Mouse (Mus musculus) forebrain, embryonic 11.5 days (tissue): ENCODE results near the gene Tfe3. TPM values are rescaled to one million over a fixed set of nuclear protein-coding genes. Genes with fewer than 3 reads are reported as not detected.

Experiments used
- ATAC-seq: fragments of 200-750 bp; cut with Nextera tagmentation; replicated peaks from 2 replicates; pipeline ENCODE4 v1.8.0; 2017; ENCODE audit warnings: moderate TSS enrichment; ENCODE audit not compliant: low FRiP score
- DNase-seq: peaks from one replicate; pipeline ENCODE4 v3.0.0-alpha.2; 2017; ENCODE audit warnings: low spot score
- H3K27ac ChIP-seq: fragments of 300-500 bp; sonication (generic); 2 replicates; pipeline ENCODE4 v1.5.1; 2014; ENCODE audit warnings: low read depth, low read length
- H3K27me3 ChIP-seq: fragments of 300-500 bp; sonication (generic); 2 replicates; pipeline ENCODE4 v1.6.1; 2014; ENCODE audit warnings: mild to moderate bottlenecking, low read length, mixed read lengths; ENCODE audit not compliant: control insufficient read depth, insufficient read depth
- H3K36me3 ChIP-seq: fragments of 300-500 bp; sonication (generic); 2 replicates; pipeline ENCODE4 v1.6.1; 2014; ENCODE audit warnings: mild to moderate bottlenecking, low read length, moderate library complexity, mixed read lengths; ENCODE audit not compliant: control insufficient read depth, insufficient read depth
- H3K4me1 ChIP-seq: fragments of 300-500 bp; sonication (generic); replicated peaks from 2 replicates; pipeline ENCODE4 v1.6.1; 2014; ENCODE audit warnings: low read length, mixed read lengths; ENCODE audit not compliant: control insufficient read depth, insufficient read depth
- H3K4me2 ChIP-seq: fragments of 300-500 bp; sonication (generic); 2 replicates; pipeline ENCODE4 v1.6.1; 2014; ENCODE audit warnings: low read depth, mild to moderate bottlenecking, low read length, moderate library complexity, mixed read lengths; ENCODE audit not compliant: severe bottlenecking
- H3K4me3 ChIP-seq: fragments of 300-500 bp; sonication (generic); 2 replicates; pipeline ENCODE4 v1.5.1; 2014; ENCODE audit warnings: low read depth, low read length
- H3K9ac ChIP-seq: fragments of 300-500 bp; sonication (generic); 2 replicates; pipeline ENCODE4 v1.6.1; 2014; ENCODE audit warnings: low read length
- H3K9me3 ChIP-seq: fragments of 300-500 bp; sonication (generic); 2 replicates; pipeline ENCODE4 v1.6.1; 2016; ENCODE audit warnings: low read length, mixed read lengths; ENCODE audit not compliant: control insufficient read depth
- WGBS: fragments of 180-500 bp; shearing (Covaris S2); extraction: QIAGEN DNeasy Blood & Tissue Kit; methylation state at CpG from one replicate; pipeline ENCODE4 v1.1.7; 2014; 5-methylcytosine and 5-hydroxymethylcytosine counted together
- polyA plus RNA-seq: library from polyadenylated mRNA; unstranded; fragments of >200 nt; fragmentation: Nextera tagmentation; extraction: Ambion mirVana; gene quantifications from 2 replicates; pipeline ENCODE4 v1.2.1, GENCODE M21; 2014

Gene Tfe3
- polyA plus RNA-seq, 1 experiment from 2014 or later = 23.6 TPM

- no peak overlapping the region for H3K4me3 ChIP-seq
- H3K4me2 ChIP-seq = no peak overlapping the region
- no peaks in the 10 kb centered on the region for H3K9me3 ChIP-seq
- no peak overlapping the region for H3K9ac ChIP-seq
- DNase-seq (no peak), ATAC-seq (no peak)
- H3K27me3 ChIP-seq = no peaks in the 10 kb centered on the region
- no peaks in the 10 kb centered on the region; the same call in 1 of the 2 replicates for H3K36me3 ChIP-seq
- H3K27ac ChIP-seq = no peak overlapping the region
- WGBS = 81% methylated on average over 12 of the region's 12 CpGs
- H3K4me1 ChIP-seq = no peaks in the 10 kb centered on the region
Observed at GRCm38 (mm10) chrX:7725841-7726240, 36.5 kb upstream of the Tfe3 start.

GRCm38 (mm10) chrX:7727176-7727575 is 35.2 kb upstream of the Tfe3 start:
- Histone ChIP-seq H3K4me3 (no peak overlapping the region), H3K4me2 (no peak overlapping the region), H3K27ac (no peak overlapping the region), H3K4me1 (no peaks in the 10 kb centered on the region), H3K27me3 (no peaks in the 10 kb centered on the region), H3K9me3 (no peaks in the 10 kb centered on the region), H3K9ac (no peak overlapping the region), H3K36me3 (no peaks in the 10 kb centered on the region; the same call in 1 of the 2 replicates)
- ATAC-seq = no peak
- DNase-seq = no peak
- 91% methylated on average over 13 of the region's 13 CpGs for WGBS

GRCm38 (mm10) chrX:7728215-7728921 is 34.0 kb upstream of the Tfe3 start, which contains the start of gene Praf2:
Gene Praf2, plus strand, starts transcription at chrX:7728439.
- Histone ChIP-seq H3K4me2 (peak within 1 kb of the TSS; percentile 54), H3K27me3 (no peaks in the 10 kb centered on the region), H3K27ac (no peak within 1 kb of the TSS), H3K36me3 (no peaks in the 10 kb centered on the region; the same call in 1 of the 2 replicates), H3K9ac (peak within 1 kb of the TSS; percentile 57), H3K9me3 (no peaks in the 10 kb centered on the region), H3K4me3 (peak within 1 kb of the TSS; percentile 42), H3K4me1 (no peaks in the 10 kb centered on the region)
- ATAC-seq (peak; percentile 94), DNase-seq (peak; percentile 82)
- 18% methylated on average over 42 of the region's 42 CpGs for WGBS

GRCm38 (mm10) chrX:7728922-7729265 is 33.5 kb upstream of the Tfe3 start:
- H3K9ac ChIP-seq = peak overlapping the region; percentile 57
- 53% methylated on average over 4 of the region's 4 CpGs for WGBS
- no peak overlapping the region for H3K27ac ChIP-seq
- no peaks in the 10 kb centered on the region; the same call in 1 of the 2 replicates for H3K36me3 ChIP-seq
- DNase-seq (no peak), ATAC-seq (no peak)
- H3K4me1 ChIP-seq = no peaks in the 10 kb centered on the region
- H3K4me2 ChIP-seq = peak overlapping the region; percentile 54
- H3K9me3 ChIP-seq = no peaks in the 10 kb centered on the region
- H3K27me3 ChIP-seq = no peaks in the 10 kb centered on the region
- H3K4me3 ChIP-seq = peak overlapping the region; percentile 42

GRCm38 (mm10) chrX:7733571-7734156 is 28.7 kb upstream of the Tfe3 start:
- WGBS = 28% methylated on average over 26 of the region's 26 CpGs
- ATAC-seq = peak; percentile 24; the same call in 1 of the 2 replicates

GRCm38 (mm10) chrX:7739336-7740081 is 22.9 kb upstream of the Tfe3 start:
- no peaks in the 10 kb centered on the region for H3K9me3 ChIP-seq
- no peaks in the 10 kb centered on the region for H3K36me3 ChIP-seq
- H3K4me3 ChIP-seq = no peak overlapping the region
- H3K4me1 ChIP-seq = no peaks in the 10 kb centered on the region
- no peak overlapping the region for H3K27ac ChIP-seq
- no peaks in the 10 kb centered on the region for H3K27me3 ChIP-seq
- no peak overlapping the region for H3K9ac ChIP-seq
- DNase-seq (no peak), ATAC-seq (no peak)
- WGBS = 78% methylated on average over 14 of the region's 14 CpGs
- no peak overlapping the region for H3K4me2 ChIP-seq

More at GRCm38 (mm10) chrX:7733571-7734156, 28.7 kb upstream of the Tfe3 start:
- Histone ChIP-seq H3K9ac (no peak overlapping the region), H3K4me3 (no peak overlapping the region), H3K27ac (no peak overlapping the region), H3K27me3 (no peaks in the 10 kb centered on the region), H3K4me1 (no peaks in the 10 kb centered on the region), H3K36me3 (no peaks in the 10 kb centered on the region), H3K4me2 (no peak overlapping the region), H3K9me3 (no peaks in the 10 kb centered on the region)
- peak; percentile 80 for DNase-seq

GRCm38 (mm10) chrX:7740082-7740819 is 22.1 kb upstream of the Tfe3 start:
- DNase-seq = no peak

GRCm38 (mm10) chrX:7741103-7741502 is 21.3 kb upstream of the Tfe3 start:
- no peak overlapping the region for H3K27ac ChIP-seq
- no peaks in the 10 kb centered on the region for H3K36me3 ChIP-seq
- ATAC-seq = no peak
- no peaks in the 10 kb centered on the region for H3K27me3 ChIP-seq
- 82% methylated on average over 5 of the region's 5 CpGs for WGBS
- DNase-seq = no peak
- no peak overlapping the region for H3K4me2 ChIP-seq
- no peak overlapping the region for H3K9ac ChIP-seq
- no peak overlapping the region for H3K4me3 ChIP-seq
- H3K9me3 ChIP-seq = no peaks in the 10 kb centered on the region
- H3K4me1 ChIP-seq = no peaks in the 10 kb centered on the region

More at GRCm38 (mm10) chrX:7740082-7740819, 22.1 kb upstream of the Tfe3 start:
- no peak overlapping the region for H3K4me2 ChIP-seq
- no peak for ATAC-seq
- H3K4me1 ChIP-seq = no peaks in the 10 kb centered on the region
- no peak overlapping the region for H3K27ac ChIP-seq
- no peaks in the 10 kb centered on the region for H3K36me3 ChIP-seq
- no peaks in the 10 kb centered on the region for H3K27me3 ChIP-seq
- H3K4me3 ChIP-seq = no peak overlapping the region
- H3K9ac ChIP-seq = no peak overlapping the region
- no peaks in the 10 kb centered on the region for H3K9me3 ChIP-seq
- WGBS = 78% methylated on average over 10 of the region's 10 CpGs
